Mouse (Mus musculus) cerebellum, adult 2 months (tissue): ENCODE measurements at regions not wholly inside any gene's neighbourhood (a gene's known extent, or its start where the extent isn't known, plus 50 kb on each side); places are given as distances from the start of the nearest gene placed in this dataset.

Source experiments
- CTCF ChIP-seq: fragments of 200-500 bp; IDR thresholded peaks from 2 replicates; pipeline ENCODE4 v1.5.1; 2011; ENCODE audit warnings: low read depth, mild to moderate bottlenecking, control low read depth, low read length, moderate library complexity, borderline replicate concordance; ENCODE audit not compliant: insufficient read depth
- POLR2A ChIP-seq: fragments of 200-500 bp; IDR thresholded peaks from 2 replicates; pipeline ENCODE4 v1.6.1; 2011; ENCODE audit warnings: low read length, control low read depth, borderline replicate concordance; ENCODE audit not compliant: insufficient read depth

DNA sequence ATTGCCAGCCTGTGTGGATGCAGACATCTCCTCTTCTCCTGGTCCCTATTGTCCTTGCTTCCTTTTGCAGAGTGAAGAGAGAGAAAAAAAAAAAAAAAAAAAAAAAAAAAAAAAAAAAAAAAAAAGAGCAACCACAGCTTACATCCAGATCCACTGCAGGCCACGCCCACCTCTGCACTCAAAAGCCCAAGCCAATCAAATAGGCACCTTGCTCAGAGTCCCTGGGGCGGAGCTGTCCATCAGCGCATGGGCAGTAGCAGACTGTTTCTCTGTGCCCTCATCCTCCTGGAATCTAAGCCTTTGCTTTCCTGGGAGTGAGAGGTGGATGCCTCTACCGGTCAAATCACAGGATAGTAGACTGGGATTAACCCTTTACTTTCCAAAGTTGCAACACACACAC is 342.2 kb downstream of the Gm9195 start:
- TF ChIP-seq POLR2A: no peak
- no peak for TF ChIP-seq CTCF
